Mouse (Mus musculus): ENCODE data around the gene Cdk9.

Cdk9 gene

DNA sequence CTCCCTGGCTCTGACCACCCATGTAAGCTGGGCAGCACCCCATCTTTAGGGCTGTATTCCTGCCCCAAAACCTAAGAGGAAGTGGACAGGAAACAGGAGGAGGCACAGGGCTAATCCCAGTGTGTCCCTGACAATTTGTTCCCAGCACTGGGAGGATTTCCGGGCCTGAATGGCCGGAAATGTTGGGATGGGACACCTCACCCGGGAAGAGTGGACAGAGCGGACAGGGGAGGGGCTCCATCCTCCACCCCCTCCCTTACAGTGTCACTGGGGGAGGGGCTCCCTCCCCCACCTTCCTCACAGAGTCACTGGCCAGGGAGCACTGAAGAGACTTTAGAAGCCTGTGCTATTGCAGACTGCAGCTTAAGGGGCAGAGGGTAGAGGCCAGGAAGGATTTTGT, 22.1 kb upstream of the Cdk9 start:
- CTCF ChIA-PET = interaction anchor here (0.5 kb wide), 1 partner anchor 22 kb away, joined by 5 read pairs; the partner anchor contains the start of gene Tor2a

DNA sequence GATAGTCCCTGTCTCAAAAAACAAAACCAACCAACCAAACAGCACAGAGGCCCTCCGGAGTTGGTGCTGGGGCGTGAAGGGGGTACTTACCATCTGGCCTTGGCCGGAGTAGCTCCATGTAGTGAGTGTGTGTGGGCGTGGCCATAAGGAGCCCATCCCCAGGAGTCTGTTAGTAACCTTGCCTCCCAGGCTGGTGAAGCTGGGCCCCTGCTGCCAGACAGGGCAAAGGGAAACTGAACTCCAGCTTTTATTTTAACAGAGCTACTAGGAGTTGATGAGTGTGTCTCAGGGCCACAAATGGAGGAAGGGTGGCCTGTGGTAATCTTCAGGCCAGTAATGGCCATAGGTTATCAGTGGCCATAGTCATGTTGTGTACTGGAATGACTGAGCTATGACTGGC, 21.6 kb upstream of the Cdk9 start:
- CTCF ChIA-PET = interaction anchor here (0.5 to 0.6 kb wide), 2 partner anchors 19 to 22 kb away, joined by 3 to 5 read pairs; partner anchors contain the start of gene Tor2a

GRCm38 (mm10) chr2:32732695-32733094, 19.8 kb upstream of the Cdk9 start:
- CTCF ChIA-PET = interaction anchor here (0.7 kb wide), 1 partner anchor 231 kb away, joined by 4 read pairs; no protein-coding TSS in a partner anchor

GRCm38 (mm10) chr2:32731911-32732310, 19.0 kb upstream of the Cdk9 start:
- CTCF ChIA-PET = no interaction called here

- CTCF ChIA-PET = no interaction called here
These were observed 18.0 kb upstream of the Cdk9 start for GRCm38 (mm10) chr2:32730854-32731253.

DNA sequence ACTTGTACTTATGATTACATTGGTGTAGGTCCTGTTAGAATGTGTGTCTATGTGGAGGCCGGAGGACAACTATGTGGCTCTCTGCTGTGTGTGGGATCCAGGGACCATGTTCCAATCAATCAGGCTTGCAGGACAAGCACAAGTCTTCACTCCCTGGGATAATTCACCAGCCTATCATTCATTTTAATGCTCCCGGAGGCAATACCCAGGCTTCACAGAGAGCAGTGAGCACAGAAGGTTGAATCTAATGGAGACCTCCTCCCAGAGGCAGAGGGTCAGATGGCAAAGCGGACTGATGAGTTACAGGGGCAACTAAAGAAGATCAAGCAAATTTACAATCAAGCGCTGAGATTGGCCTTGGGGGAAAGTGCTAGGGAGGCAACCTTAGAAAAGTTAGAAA, 16.7 kb upstream of the Cdk9 start:
- CTCF ChIA-PET = no interaction called here

GRCm38 (mm10) chr2:32728463-32728862, 15.6 kb upstream of the Cdk9 start:
- CTCF ChIA-PET = no interaction called here

- CTCF ChIA-PET = interaction anchor here (2.2 kb wide), 1 partner anchor 13 kb away, joined by 13 read pairs; no protein-coding TSS in a partner anchor
These were observed 14.6 kb upstream of the Cdk9 start for GRCm38 (mm10) chr2:32727435-32727834.

- CTCF ChIA-PET = no interaction called here
These were observed 12.2 kb upstream of the Cdk9 start for GRCm38 (mm10) chr2:32724832-32725790.

DNA sequence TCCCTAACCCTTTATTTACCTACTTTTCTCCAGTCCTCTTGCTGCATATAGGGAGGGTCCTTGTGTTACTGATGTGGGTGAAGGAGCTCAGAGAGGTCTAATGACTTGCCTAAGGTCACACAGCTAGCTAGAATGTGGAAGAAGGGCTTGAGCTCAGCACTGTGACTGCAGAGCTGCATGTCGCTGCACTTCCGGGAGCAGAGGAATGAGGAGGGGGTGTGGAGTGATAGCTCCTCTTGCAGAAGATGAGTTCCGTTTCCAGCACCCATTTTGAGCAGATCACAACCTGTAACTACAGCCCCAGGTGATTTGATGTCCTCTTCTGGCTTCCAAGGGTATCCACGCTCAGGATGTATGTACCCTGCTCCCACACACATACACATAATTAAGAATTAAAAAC, 11.3 kb upstream of the Cdk9 start:
- CTCF ChIA-PET = interaction anchor here (0.6 to 1.2 kb wide), 2 partner anchors 9 to 135 kb away, joined by 3 to 4 read pairs; no protein-coding TSS in a partner anchor

DNA sequence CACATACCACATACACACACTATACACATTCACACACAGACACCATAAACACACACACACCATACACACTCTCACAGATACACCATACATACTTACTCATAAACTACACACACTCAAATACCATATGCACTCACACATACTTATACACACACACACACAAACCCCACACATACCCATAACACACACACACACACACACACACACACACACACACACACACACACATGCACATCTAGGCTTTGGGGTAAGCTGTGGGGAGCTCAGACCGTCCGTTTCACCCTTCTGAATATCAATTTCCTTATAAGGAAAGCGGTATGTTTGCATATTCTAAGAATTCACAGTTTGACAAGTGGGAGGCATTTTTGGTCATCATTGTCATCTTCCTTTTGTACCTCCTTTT, 9.7 kb upstream of the Cdk9 start:
- CTCF ChIA-PET = interaction anchor here (0.6 kb wide), 1 partner anchor 55 kb away, joined by 6 read pairs; no protein-coding TSS in a partner anchor

GRCm38 (mm10) chr2:32722046-32722445, 9.2 kb upstream of the Cdk9 start:
- CTCF ChIA-PET = interaction anchor here (0.6 kb wide), 1 partner anchor 56 kb away, joined by 6 read pairs; no protein-coding TSS in a partner anchor

DNA sequence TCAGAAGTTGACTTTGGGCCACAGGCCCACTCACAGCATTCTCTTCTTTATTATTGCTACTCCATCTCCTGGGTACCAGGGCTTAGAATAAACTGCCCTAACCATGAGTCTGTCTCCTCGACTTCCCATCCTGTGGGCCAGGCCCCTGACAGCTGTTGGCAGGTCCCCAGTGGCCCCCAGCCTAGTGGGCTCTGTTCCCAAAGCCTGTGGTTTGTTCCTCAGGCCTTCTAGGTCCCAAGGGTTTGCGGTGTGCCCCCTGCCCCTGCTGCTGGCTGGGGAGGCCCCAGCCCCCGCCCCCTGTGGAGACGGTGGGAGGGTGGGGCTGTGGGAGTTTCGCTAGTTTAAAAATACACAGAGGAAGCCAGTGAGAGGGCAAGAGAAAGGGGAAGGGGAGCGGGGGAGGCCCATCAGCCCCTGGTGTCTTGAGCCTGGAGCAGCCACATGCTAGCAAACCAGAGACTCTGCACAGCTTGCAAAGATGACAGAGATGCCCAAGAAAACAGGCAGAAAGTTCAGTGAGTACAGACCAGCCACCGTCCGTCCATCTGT, 7.9 kb upstream of the Cdk9 start, which contains the start of gene Sh2d3c:
Sh2d3c (plus strand) TSS at position 375 of the 549 bp plus-strand sequence.
- CTCF ChIA-PET = interaction anchor here (0.5 to 0.7 kb wide), 2 partner anchors 15 to 18 kb away, joined by 3 to 6 read pairs; no protein-coding TSS in a partner anchor

GRCm38 (mm10) chr2:32720053-32720452, 7.2 kb upstream of the Cdk9 start:
- CTCF ChIA-PET = interaction anchor here (0.7 kb wide), 1 partner anchor 14 kb away, joined by 6 read pairs; no protein-coding TSS in a partner anchor

DNA sequence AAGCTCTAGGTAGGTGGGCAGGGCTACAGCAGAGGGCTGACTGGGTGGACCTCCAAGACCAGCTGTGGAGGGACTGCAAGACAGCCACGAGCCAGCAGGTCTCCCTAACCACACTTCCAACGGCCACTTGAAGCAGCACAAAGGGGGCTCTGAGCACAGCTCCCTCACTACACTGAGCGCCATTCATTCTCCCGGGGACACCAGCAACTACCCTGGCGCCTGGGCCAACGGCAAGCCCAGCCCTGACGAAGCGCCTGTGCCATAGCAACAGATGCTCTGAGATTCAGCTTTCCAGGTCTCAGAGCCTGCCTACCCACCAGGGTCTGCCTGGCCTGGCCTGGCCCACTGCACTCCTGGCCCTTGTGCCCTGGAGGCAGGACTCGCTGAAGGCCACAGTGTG, 5.9 kb upstream of the Cdk9 start:
- CTCF ChIA-PET = no interaction called here

DNA sequence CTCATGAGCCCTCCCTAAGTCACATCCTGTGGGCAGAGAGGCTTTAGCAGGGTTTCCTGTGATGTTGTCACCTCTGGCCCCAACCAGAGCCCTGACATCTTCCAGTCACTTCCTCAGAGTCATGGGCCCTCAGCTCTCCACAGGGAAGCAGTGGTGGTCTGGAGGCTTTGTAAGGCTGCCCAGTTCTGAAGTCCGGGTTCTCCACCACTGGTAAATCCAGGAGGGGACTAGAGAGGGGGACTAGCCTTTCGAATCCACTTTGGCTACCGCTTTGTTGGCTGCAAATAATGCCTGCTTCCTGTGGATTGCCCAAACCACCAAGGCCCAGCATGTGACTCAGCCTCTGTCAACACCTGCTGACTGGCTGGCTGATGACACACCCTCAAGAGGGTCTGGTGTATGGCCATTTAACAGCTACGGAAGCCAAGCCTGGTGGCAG, 2.1 kb upstream of the Cdk9 start:
- CTCF ChIA-PET = interaction anchor here (1.5 to 2.3 kb wide), 2 partner anchors 9 to 12 kb away, joined by 4 to 13 read pairs; no protein-coding TSS in a partner anchor

DNA sequence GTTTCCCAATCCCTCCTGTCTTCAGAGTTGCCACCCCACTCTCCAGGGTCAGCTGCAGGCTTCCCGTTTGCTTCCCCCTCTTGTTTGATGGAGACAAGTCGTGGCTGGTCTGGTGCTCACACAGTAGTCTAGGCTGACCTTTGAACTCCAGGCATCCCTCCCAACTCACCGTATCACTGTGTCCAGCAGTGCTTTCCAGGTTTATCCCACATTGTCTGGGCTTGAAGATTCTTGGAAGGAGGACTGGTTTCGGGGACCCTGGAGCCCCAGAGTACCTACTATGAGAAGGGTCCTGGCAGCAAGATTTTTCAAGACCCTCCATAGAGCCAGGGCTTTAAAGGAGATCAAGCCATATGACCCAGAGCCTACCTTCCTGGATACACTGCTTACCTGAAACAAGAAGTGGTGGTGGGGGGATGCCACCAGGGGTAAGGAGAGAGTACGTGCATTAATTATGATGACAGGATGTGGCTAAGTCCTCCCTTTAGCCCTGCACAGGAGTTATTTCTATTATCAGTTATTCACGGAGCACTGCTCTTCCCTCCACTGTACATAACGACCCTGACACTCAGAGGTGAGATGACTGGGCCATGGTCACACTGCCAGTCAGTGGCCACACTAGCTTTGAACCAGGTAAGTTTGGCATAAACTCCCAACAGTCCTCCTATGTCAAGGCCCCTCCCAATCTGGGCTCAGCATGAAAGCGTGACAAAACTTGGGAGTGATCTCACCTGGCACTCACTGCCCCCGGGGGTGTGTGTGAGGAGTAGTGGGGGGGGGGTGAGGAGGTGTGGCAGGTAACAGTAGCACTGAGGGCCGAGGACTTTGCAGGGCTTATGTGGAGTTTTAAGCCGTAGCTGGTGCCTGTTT, 1.5 kb upstream of the Cdk9 start:
- CTCF ChIA-PET = interaction anchor here (1.2 to 2.3 kb wide), 3 partner anchors 10 to 38 kb away, joined by 3 to 13 read pairs (median 4); no protein-coding TSS in a partner anchor

DNA sequence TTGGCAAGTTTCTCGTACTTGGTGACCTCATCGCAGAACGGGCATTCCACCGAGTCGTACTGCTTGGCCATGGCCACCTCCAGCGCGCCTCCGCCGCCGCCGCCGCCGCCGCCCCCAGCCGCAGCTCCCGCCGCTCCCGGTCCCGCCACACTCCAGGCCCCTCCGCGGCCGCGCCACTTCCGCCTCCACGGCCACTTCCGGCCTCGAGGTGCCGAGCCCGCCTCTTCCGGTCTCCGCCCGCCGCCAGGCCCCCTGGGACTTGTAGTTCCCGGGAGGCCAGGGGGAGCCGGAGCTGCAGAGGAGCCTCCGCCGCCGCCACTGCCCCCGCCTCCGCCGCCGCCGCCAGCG, 316 bp downstream of the Cdk9 start:
- CTCF ChIA-PET = interaction anchor here (0.5 kb wide), 1 partner anchor 64 kb away, joined by 3 read pairs; no protein-coding TSS in a partner anchor

GRCm38 (mm10) chr2:32712108-32712551, 746 bp downstream of the Cdk9 start:
- CTCF ChIA-PET = interaction anchor here (0.5 kb wide), 1 partner anchor 64 kb away, joined by 3 read pairs; no protein-coding TSS in a partner anchor

GRCm38 (mm10) chr2:32711301-32712056, 1.4 kb downstream of the Cdk9 start:
- CTCF ChIA-PET = no interaction called here

Data from spleen, embryonic (tissue).